Mouse (Mus musculus) E14TG2a.4 (cell line): ENCODE measurements around the gene Lpar1.

ENCODE experiments used
- H3K27me3 ChIP-seq: 2 replicates; pipeline ENCODE4 v1.6.1; 2014; ENCODE audit warnings: low read length, control low read depth; ENCODE audit not compliant: insufficient read depth
- H3K36me3 ChIP-seq: 2 replicates; pipeline ENCODE4 v1.6.1; 2014; ENCODE audit warnings: low read length, control low read depth; ENCODE audit not compliant: insufficient read depth
- H3K4me1 ChIP-seq: replicated peaks from 2 replicates; pipeline ENCODE4 v1.6.1; 2014; ENCODE audit warnings: low read depth, low read length, control low read depth
- H3K4me3 ChIP-seq: replicated peaks from 2 replicates; pipeline ENCODE4 v1.5.1; 2014; ENCODE audit warnings: mild to moderate bottlenecking, low read length
- H3K9me3 ChIP-seq: 2 replicates; pipeline ENCODE4 v1.6.1; 2014; ENCODE audit warnings: low read length, control low read depth
- CTCF ChIP-seq: conservative IDR thresholded peaks from 2 replicates; pipeline ENCODE4 v1.5.1; 2014; ENCODE audit warnings: low read length
- NANOG ChIP-seq: IDR thresholded peaks from 2 replicates; pipeline ENCODE4 v1.6.1; 2014; ENCODE audit warnings: borderline replicate concordance, low read length, mixed read lengths
- POU5F1 ChIP-seq: IDR thresholded peaks from 2 replicates; pipeline ENCODE4 v1.6.1; 2014; ENCODE audit warnings: low read length, borderline replicate concordance

The Lpar1 gene

GRCm38 (mm10) chr4:58507536-58507935, 46.2 kb downstream of the Lpar1 start:
- H3K27me3 ChIP-seq = peaks cover 2% of the 10 kb centered on the region; the same call in 1 of the 2 replicates
- TF ChIP-seq CTCF (no peak), NANOG (no peak), POU5F1 (no peak)

DNA sequence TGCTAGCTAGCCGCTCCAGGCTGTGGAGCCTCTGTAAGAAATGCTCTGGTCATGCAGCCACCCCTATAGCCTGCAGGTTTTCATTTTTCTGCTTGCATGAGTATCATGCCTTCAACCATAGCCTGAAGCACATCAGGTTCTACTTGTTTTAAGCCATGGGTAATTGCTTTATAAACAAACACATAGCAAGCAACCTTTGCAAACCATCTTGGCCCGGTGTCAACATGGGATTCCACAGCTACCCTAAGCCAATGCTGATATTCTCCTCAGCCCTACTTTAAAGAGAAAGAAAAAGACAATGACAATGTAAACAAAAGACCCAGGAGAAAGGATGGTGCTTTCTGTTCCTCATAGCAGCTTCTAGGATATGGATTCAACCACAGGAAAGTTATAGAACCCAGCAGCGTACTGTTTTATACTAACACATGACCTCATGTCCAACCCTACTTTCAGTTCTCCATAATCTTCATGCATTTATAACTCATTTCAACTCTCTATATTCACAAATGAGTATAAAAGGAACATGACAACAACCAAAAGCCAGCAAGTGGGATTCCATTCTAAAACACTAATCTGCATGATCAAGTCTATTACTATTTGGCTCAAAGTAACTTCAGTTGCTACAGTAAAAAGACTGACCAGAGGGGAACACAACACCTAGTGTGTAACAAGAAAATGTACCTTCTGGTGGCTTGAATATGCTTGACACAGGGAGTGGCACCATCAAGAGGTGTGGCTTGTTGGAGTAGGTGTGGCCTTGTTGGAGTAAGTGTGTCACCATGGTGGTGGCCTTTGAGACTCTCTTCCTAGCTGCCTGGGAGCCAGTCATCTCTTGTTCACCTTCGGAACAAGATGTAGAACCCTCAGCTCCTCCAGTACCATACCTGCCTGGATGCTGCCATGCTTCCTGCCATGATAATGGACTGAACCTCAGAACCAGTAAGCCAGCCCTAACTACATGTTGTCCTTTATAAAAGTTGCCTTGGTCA, 46.9 kb downstream of the Lpar1 start:
- no peak for TF ChIP-seq NANOG
- no peak for TF ChIP-seq POU5F1
- no peak for TF ChIP-seq CTCF
- Histone ChIP-seq H3K4me3 (no peak overlapping the region), H3K9me3 (no peaks in the 10 kb centered on the region), H3K4me1 (no peaks in the 10 kb centered on the region), H3K27me3 (peaks cover 3% of the 10 kb centered on the region; the same call in 1 of the 2 replicates), H3K36me3 (no peaks in the 10 kb centered on the region; the same call in 1 of the 2 replicates)

More at GRCm38 (mm10) chr4:58507536-58507935, 46.2 kb downstream of the Lpar1 start:
- H3K9me3 ChIP-seq = no peaks in the 10 kb centered on the region
- no peak overlapping the region for H3K4me3 ChIP-seq
- H3K4me1 ChIP-seq = no peaks in the 10 kb centered on the region
- H3K36me3 ChIP-seq = no peaks in the 10 kb centered on the region; the same call in 1 of the 2 replicates

DNA sequence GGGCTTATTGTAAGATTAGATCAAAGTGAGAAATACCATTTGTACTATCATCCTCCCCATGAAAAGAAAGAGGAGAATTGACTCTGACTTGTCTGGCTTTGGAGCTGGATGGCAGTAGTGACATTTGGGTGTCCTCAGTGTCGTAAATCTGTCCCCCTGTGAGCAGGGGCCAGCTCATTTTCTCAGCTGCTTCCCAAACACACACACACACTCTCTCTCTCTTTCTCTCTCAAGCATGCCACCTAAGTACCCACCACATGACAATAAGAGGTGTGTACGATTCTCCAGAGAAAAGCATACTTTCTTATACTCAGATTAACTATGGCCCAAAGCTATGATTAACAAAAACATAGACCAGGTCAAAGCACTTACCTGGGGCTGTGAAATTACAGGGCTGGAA, 49.4 kb downstream of the Lpar1 start:
- no peaks in the 10 kb centered on the region for H3K9me3 ChIP-seq
- H3K4me3 ChIP-seq = no peak overlapping the region
- no peak for TF ChIP-seq CTCF
- no peak for TF ChIP-seq NANOG
- TF ChIP-seq POU5F1 = no peak
- H3K36me3 ChIP-seq = no peaks in the 10 kb centered on the region; the same call in 1 of the 2 replicates
- peaks cover 7% of the 10 kb centered on the region; the same call in 1 of the 2 replicates for H3K27me3 ChIP-seq
- peaks cover 7% of the 10 kb centered on the region; the same call in 1 of the 2 replicates for H3K4me1 ChIP-seq

DNA sequence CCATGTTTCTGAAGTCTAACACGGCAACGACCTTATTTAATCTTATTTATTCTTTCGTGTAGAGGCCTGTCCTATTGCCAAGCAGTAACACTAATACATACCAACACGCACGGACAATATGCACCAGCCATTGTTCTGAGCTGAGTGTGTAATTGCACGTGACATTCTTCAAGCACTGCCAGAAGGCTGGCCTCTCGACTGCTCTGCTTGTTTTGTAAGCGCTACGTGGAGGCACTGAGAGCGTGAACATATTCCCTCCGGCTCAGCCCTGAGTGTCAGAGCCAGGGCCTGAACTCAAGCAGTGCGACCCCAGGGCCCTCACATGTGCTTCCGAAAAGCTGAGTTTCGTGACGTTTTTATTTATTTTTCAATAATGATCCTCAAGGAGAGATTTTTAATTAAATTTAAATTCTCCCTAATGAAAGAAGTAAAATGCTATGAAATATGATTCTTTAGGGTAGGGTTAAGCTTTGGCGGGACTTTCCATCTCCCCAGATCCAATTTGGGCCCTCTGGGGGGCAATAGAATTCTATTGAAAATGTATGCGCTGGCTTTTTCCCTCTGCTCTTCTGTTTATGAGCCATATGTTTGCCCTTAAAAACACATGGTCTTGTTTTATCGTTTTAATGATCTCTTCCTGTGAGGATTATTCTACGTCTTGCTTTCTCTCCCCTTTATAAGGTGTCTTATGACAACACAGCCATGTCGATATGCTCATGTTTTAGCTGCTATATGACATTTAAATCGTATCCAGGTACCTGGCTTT, 52.5 kb downstream of the Lpar1 start:
- H3K4me3 ChIP-seq = no peak overlapping the region
- H3K27me3 ChIP-seq = peaks cover 15% of the 10 kb centered on the region
- H3K36me3 ChIP-seq = no peaks in the 10 kb centered on the region; the same call in 1 of the 2 replicates
- TF ChIP-seq POU5F1 (no peak), NANOG (no peak), CTCF (no peak)
- peaks cover 13% of the 10 kb centered on the region for H3K4me1 ChIP-seq
- no peaks in the 10 kb centered on the region for H3K9me3 ChIP-seq

DNA sequence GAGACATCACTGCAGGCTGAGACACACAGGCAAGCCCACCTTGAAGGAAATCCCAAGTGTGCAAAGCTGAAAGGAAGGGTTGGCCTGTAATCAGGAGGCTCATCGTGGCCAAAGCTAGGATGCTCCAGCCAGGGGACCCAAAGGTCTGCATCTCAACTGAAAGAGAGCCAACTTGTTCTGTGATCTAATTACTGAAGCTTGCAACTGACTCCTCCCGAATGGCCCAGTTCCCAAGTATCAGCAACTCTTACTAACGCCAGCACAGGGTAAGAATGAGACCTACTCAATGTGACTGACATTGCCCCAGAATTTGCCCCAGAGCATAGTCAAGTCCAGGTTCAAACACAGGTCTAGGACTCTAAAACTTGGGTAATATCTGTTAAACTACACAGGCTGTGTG, 53.9 kb downstream of the Lpar1 start:
- Histone ChIP-seq H3K36me3 (no peaks in the 10 kb centered on the region; the same call in 1 of the 2 replicates), H3K4me3 (no peak overlapping the region), H3K4me1 (peaks cover 13% of the 10 kb centered on the region), H3K9me3 (no peaks in the 10 kb centered on the region), H3K27me3 (peaks cover 16% of the 10 kb centered on the region)
- TF ChIP-seq POU5F1 (no peak), CTCF (no peak), NANOG (no peak)

GRCm38 (mm10) chr4:58499241-58499640, 54.5 kb downstream of the Lpar1 start:
- H3K36me3 ChIP-seq = no peaks in the 10 kb centered on the region; the same call in 1 of the 2 replicates
- peaks cover 13% of the 10 kb centered on the region for H3K4me1 ChIP-seq
- no peaks in the 10 kb centered on the region for H3K9me3 ChIP-seq
- no peak for TF ChIP-seq CTCF
- TF ChIP-seq NANOG = peak; percentile 94
- TF ChIP-seq POU5F1 = peak; percentile 63; the same call in 1 of the 2 replicates
- peaks cover 16% of the 10 kb centered on the region for H3K27me3 ChIP-seq
- H3K4me3 ChIP-seq = no peak overlapping the region

GRCm38 (mm10) chr4:58498734-58499133, 55.0 kb downstream of the Lpar1 start:
- TF ChIP-seq NANOG (no peak), CTCF (no peak), POU5F1 (no peak)
- no peaks in the 10 kb centered on the region; the same call in 1 of the 2 replicates for H3K36me3 ChIP-seq
- H3K27me3 ChIP-seq = peaks cover 16% of the 10 kb centered on the region
- H3K4me1 ChIP-seq = peaks cover 13% of the 10 kb centered on the region
- H3K9me3 ChIP-seq = no peaks in the 10 kb centered on the region
- no peak overlapping the region for H3K4me3 ChIP-seq

- Histone ChIP-seq H3K27me3 (peaks cover 16% of the 10 kb centered on the region), H3K9me3 (no peaks in the 10 kb centered on the region), H3K4me3 (no peak overlapping the region), H3K36me3 (no peaks in the 10 kb centered on the region), H3K4me1 (peaks cover 13% of the 10 kb centered on the region)
- TF ChIP-seq CTCF = no peak
- TF ChIP-seq POU5F1 = no peak
- no peak for TF ChIP-seq NANOG
Observed at GRCm38 (mm10) chr4:58497284-58497683, 56.4 kb downstream of the Lpar1 start.
